Mouse (Mus musculus): ENCODE data around the gene Cela3b. TPM values are rescaled to one million over a fixed set of nuclear protein-coding genes. Genes with fewer than 3 reads are reported as not detected.

The Cela3b gene
- not detected for polyA plus RNA-seq (2017; shearing (Covaris generic))

GRCm38 (mm10) chr4:137430502-137430901 lies at the start of gene Cela3b:
Cela3b (minus strand) TSS chr4:137430540.

GRCm38 (mm10) chr4:137468260-137469080 lies 38.1 kb upstream of the Cela3b start, which contains the start of gene Hspg2:
Hspg2 (plus strand) TSS chr4:137468769.

GRCm38 (mm10) chr4:137453234-137453767 lies 23.0 kb upstream of the Cela3b start, which contains the start of gene 1700013G24Rik:
1700013G24Rik (plus strand) TSS chr4:137453284.

GRCm38 (mm10) chr4:137409691-137410090 lies 20.6 kb downstream of the Cela3b start, which contains the start of gene Cela3a:
Cela3a (minus strand) TSS chr4:137409791.

Other genes starting within 250 kb of the Cela3b start
- gene Wnt4, start 153.1 kb downstream of the Cela3b start, polyA plus RNA-seq (2017; shearing (Covaris generic)) = not detected
- gene Cdc42, start 72.8 kb downstream of the Cela3b start, polyA plus RNA-seq (2017; shearing (Covaris generic)) = 916 TPM
- gene Cela3a, start 20.7 kb downstream of the Cela3b start, polyA plus RNA-seq (2017; shearing (Covaris generic)) = not detected
- not detected for gene 1700013G24Rik, start 22.7 kb upstream of the Cela3b start, polyA plus RNA-seq (2017; shearing (Covaris generic))
- gene Hspg2, start 38.2 kb upstream of the Cela3b start, polyA plus RNA-seq (2017; shearing (Covaris generic)) = not detected
- gene Ldlrad2, start 144.0 kb upstream of the Cela3b start, polyA plus RNA-seq (2017; shearing (Covaris generic)) = not detected
- 157 TPM for gene Usp48, start 163.2 kb upstream of the Cela3b start, polyA plus RNA-seq (2017; shearing (Covaris generic))
- gene Rap1gap, start 234.2 kb upstream of the Cela3b start, polyA plus RNA-seq (2017; shearing (Covaris generic)) = 2.3 TPM